Mouse (Mus musculus): Measurements from ENCODE around the gene Ttc16. TPM values are rescaled to one million over a fixed set of nuclear protein-coding genes. Genes with fewer than 3 reads are reported as not detected.

Ttc16 gene
- not detected for total RNA-seq (2021)
- long read RNA-seq, experiment 1: 0 reads
- long read RNA-seq, experiment 2: 0 reads

DNA sequence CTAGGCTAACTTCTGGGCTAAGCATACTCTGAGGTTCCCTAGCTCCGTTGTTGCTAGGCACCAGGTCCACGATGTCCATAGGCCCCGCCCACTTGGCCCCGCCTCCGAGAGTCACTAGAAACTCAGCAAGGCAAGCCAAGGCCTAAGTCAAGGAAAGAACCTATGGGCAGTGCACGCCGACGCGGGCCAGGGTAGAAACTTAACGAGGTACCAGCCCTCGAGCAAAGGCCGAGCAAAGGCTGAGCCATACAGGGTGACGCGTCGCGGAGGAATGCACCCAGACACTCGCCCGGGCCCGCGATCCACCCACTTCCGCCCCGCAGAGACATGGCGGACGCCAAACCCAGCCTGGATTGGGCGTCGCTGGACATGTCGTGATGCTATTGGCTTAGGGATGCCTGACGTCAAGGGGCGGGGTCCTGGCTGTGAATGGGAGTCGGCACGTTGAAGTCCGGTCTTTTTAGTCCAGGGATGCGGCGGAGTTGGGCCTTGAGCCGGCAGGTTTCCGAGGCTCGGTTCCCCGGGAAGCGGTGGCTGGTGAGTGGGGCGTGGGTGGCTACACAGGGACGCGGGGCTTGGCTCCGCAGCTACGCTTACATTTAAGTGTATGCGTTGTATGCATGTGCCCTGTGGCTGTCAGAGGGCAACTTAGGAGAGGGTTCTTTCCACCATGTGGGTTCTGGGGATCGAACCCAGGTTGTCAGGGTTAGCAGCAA lies at the start of gene Ttc16, which contains the start of gene Ptrh1:
Ttc16 (minus strand) TSS at position 275 of the 716 bp plus-strand sequence.
Ptrh1 (plus strand) TSS at position 428 of the 716 bp plus-strand sequence.
- intact Hi-C loops (cut with DNase I; ENCODE audit: low total_unique reads): no loop called here
- DNase-seq: peak; percentile 98

DNA sequence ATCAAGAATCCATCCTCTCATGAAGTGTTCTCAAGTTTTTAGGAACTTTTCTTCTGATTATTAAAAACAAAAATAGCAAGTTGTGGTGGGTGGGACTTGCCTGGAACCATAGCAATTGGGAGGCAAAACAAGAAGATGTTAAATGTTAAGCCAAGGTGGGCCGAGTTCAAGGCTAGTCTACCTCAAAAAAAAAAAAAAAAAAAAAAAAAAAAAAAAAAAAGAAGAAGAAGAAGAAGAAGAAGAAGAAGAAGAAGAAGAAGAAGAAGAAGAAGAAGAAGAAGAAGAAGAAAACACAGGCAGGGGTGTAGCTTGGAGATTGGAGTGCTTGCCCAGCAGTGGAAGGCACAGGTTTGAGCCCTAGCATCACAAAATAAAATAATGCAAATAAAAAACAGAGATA lies 49.3 kb upstream of the Ttc16 start:
- DNase-seq: no peak
- intact Hi-C loops (cut with DNase I; ENCODE audit: low total_unique reads): loop anchor here (5.0 kb wide), 1 partner anchor 33 kb away; no protein-coding TSS in a partner anchor

DNA sequence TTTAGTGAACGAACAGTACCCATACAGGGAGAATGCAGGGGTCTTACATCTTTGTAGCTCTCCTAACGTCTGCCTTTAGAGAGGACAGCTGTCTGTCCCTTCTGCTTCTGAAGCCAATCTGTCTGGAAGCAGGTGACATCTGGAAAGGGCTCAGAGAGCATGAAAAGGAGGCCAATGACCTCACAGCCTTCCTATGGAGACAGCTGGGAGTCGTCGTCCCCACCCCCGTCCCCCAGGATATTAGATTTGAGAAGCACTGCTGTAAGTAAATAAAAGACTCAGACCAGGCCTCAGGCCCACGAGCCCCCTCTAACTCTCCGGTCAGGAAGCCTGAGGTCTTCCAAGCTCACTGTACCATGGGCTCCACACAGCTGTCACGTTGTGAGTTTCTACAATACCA lies 48.7 kb upstream of the Ttc16 start:
- intact Hi-C loops (cut with DNase I; ENCODE audit: low total_unique reads): loop anchor here (5.0 kb wide), 1 partner anchor 33 kb away; no protein-coding TSS in a partner anchor
- no peak for DNase-seq

DNA sequence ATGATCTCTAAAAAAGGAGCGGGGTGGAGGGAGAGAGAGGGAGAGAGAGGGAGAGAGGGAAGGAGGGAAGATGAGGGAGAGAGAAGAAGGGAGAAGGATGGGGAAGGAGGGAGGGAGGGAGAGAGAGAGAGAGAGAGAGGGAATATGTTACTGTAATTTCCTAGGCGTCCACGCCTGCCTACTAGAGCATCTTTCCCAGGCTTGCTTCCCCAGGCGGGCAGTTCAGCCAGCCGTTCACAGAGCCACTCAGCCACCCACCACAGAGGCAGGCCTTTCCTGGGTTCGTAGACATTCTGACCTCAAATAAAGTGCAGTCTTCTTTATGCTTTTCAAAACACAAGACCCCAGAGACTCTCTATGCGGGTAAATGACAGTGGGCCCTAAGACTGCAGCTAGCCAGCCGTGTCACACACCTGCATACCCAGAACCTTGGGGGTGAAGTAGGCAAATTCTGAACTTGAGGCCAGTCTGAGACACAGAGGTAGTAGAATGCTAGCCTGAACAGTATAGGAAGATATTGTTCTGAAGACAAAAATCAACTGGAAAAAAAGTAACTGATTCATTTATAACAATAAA lies 48.2 kb upstream of the Ttc16 start:
- no peak for DNase-seq
- intact Hi-C loops (cut with DNase I; ENCODE audit: low total_unique reads): loop anchor here (5.0 kb wide), 1 partner anchor 34 kb away; no protein-coding TSS in a partner anchor

DNA sequence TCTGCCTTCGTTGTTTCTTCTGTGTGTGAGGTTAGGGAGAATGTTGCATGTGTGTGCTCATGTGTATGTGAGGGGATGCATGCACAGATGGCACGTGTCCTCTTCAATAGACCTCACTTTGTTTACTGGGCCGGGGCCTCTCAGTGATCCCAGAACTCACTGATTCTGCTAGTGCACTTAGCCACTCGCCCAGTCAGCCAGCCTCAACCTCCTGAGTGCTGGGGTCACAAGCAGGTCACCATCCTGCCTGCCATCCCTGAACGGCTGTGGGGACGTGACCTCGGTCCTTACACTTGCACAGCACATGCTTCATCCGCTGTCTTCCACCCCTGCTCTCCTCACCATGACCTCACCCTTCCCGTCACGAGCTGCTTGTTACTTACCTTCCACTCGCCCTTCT lies 47.7 kb upstream of the Ttc16 start:
- intact Hi-C loops (cut with DNase I; ENCODE audit: low total_unique reads): loop anchor here (5.0 kb wide), 1 partner anchor 34 kb away; no protein-coding TSS in a partner anchor
- no peak for DNase-seq

DNA sequence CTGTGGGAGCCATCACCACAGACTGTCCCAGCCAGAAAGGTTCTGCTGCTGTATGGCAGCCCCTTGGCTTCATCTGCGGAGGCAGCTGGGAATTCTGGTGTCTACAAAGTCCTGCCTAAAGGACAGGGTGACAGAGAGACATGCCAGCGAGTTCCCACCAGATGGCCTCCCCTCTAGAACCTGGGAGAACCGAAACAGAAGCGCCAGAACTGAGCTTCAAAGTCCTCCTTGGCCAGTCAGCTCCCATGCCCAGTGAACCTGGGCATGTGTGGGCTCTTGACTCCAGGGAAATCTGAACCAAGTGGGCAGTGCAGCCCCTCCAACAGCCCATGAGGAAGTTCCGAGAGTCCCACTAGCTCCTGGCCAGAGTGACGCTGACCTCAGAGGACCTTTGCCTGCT lies 47.2 kb upstream of the Ttc16 start:
- intact Hi-C loops (cut with DNase I; ENCODE audit: low total_unique reads): loop anchor here (5.0 kb wide), 1 partner anchor 35 kb away; no protein-coding TSS in a partner anchor
- DNase-seq: no peak

DNA sequence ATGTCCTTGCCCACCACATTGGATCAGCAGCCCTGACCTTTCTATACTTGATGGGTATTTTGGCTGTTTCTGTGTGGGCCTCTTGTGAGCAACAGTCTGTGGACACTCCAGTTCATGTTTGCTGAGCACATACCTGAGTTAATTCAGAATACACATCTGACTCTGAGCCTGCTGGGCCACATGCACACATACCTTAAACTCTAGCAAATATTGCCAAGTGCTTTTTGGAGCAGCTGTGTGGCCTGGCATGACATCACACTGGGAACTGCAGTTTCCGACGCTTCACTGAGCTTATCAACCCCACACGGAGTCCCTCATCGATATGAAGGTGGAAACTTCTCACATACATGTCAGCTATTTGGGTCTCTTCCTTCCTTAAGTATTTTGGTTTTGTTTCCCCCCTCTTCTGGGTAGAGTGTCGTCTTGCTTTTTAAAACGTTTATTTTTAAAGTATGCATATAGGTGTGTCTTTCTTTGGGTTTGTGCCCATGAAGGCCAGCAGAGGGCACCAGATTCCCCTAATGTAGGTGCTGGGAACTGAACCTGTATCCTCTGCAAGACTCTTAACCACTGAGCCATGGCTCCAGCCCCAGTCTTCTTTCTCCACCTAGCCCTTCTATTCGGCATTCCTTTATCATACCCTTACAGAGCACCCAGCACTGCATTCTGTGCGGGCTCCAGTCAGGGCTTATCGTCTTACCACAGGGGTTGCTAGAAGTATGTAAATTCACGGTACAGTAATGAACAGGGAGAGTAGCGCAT lies 45.8 kb upstream of the Ttc16 start:
- intact Hi-C loops (cut with DNase I; ENCODE audit: low total_unique reads): loop anchor here (5.0 kb wide), 1 partner anchor 36 kb away; no protein-coding TSS in a partner anchor
- no peak for DNase-seq

DNA sequence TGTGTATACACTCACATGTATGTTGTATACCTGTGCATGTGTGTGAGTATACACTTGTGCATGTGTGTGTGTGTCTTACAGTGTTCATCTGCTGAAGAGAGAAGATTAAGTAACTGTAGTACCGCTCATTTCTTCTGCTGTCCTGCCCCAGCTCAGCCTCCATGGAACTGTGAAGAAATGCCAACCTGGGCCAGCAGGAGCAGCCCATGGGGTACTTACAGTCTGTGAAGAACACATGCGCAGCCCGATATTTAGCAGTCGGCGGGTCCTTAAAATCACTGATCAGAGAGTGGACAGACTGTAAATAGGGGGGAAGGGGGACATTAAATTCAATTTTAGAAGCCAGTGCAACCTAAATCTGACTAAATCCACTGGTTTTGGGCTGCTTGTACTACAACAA lies 42.8 kb upstream of the Ttc16 start:
- intact Hi-C loops (cut with DNase I; ENCODE audit: low total_unique reads): no loop called here
- DNase-seq: no peak

DNA sequence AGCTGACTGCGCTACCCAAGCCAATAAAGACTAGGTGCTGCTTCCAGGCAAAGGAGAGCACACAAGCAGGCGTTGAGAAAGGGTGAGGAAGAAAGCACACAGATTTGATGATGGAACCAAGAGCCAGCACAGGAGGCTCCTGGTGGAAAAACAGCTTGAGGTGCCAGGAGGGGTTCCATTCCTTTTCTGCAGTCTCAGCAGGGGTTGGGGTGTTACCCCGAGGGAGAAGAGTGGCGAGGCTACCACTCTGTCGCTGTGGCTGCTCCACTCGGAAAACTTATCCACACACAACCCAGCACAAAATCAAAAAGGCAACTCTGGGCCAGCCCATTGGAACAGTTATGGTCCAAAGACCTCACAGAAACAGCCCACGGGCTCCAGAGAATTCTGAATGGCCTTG lies 42.2 kb upstream of the Ttc16 start:
- intact Hi-C loops (cut with DNase I; ENCODE audit: low total_unique reads): no loop called here
- DNase-seq: no peak

DNA sequence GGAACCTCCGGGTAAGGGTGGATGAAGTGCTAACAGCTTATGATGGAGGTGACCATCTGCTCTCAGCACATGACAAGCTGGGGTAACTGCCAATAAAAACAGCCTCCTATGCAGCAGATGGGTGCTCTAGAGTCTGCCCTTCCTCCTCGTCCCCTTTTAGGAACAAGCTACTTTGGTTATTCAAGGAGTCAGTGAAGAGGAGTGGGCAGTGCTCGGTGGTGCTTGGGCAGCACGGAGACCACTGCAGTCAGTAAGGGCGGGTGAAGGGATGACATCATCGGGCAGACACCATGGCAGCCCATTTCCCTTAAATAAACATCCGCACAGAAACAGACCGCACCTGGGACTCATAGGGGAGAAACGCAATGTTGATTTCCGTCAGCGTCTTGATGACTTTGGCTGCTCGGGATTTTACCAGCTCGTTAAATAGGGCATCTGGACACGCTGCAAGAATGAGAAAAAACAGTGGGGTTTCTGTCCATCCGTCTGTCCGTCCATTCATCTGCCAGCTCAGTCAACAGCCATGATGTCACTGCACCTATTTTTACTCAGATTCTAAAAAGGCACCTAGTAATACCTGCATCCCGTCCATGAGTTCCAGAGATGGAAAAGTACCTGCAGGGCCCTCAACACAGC lies 41.6 kb upstream of the Ttc16 start:
- intact Hi-C loops (cut with DNase I; ENCODE audit: low total_unique reads): no loop called here
- no peak for DNase-seq

DNA sequence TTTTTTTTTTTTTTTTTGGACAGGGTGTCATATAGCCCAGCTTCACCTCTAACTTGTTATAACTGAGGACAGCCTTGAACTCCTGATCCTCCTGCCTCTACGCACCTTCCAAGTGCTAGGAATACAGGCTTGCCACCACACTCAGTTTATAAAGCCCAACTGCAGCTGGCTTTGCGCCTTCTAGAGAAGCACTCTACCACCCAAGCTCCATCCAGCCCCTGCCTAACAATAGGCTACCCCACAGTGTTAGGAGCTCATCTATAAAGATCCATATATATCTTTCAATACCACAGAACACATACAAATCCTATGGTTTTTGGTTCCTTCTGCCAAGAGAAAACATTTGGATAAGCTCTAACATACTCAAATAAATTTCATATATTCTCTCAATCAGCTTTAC lies 41.1 kb upstream of the Ttc16 start:
- intact Hi-C loops (cut with DNase I; ENCODE audit: low total_unique reads): no loop called here
- DNase-seq: no peak

DNA sequence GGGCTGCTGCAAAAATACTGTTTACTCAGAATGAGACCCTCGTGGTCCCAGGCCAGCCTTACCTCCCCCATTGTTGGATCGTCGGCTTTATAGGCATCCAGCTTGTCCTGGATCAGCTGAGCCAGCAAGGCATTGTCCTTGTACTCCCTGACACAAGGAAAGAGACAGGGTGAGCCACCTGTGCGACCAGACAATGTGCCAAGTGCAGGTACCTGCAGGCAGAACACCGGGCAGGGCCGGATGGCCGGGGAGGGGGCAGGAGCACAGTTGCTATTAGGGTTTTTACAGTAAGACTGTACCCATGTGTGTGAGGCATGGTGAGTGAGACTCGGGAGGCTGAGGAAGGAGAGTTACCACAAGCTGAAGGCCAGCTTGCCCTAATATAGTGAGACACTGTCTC lies 36.5 kb upstream of the Ttc16 start:
- intact Hi-C loops (cut with DNase I; ENCODE audit: low total_unique reads): no loop called here

DNA sequence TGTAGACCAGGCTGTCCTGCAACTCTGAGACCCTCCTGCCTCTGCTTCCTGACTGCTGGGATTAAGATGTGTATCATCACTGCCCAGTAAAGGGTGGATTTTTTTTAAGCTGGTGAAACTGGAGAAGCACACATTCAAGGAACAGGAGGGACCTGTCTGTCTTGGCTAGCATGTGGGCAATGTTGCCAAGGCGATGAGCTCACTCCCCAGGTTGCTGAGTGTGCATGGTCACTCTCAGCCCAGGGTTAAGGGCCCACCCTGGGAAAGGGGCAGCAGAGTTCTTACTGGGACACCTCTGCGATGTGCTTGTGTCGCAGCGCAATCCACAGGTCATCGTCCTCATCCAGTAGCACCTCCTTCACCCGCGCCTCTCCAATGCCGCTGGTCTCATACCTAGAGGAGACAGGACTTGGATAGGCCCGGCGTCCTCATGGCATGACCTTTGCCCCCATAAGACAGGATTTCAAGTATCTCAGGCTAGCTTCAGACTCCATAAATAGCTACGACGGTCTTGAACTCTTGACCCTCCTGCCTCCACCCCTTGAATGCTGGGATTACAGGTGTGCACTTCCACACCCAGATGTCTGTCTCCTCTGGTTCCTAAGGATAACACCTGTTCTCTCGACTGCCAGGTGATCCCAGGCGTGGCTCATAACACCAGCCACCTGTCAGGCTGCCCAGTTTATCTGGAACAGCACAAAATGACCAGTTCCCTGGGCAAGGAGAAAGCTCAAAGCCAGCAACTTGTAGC lies 33.6 kb upstream of the Ttc16 start:
- intact Hi-C loops (cut with DNase I; ENCODE audit: low total_unique reads): no loop called here
- DNase-seq: no peak

More for the DNA sequence above, 36.5 kb upstream of the Ttc16 start:
- no peak for DNase-seq

DNA sequence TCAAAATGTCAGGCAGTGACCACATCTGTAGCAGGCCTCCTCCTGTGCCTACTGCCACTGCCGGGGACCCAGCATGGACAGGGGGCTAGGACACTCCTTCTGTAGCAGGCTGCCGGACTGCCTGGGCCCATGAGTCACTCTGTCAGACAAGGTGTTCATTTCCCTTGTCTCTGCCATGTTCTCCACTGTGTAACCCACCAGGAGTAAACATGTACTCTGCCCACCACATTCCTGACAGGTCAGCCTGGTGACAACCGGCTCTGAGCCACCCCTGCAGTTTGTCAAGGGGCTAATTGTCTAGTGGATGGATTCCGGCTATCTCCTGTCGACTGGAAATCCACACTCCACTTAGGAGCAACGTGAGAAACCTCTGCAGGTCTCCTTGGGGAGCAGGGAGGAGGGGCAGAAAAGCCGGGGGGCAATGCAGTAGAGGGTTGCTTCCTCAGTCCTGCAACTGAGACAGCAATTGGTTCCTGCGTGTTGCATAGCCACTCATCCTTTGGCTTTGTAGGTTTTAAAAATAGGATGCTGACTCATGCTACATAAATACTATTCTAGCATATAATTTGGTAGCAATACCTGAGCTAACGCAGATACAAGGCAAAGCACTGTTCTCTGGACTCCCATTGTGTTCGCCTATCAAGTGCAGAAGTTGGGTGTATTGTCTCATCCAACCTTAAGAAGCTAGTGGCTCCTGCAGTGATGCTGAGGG lies 23.0 kb upstream of the Ttc16 start:
- no peak for DNase-seq
- intact Hi-C loops (cut with DNase I; ENCODE audit: low total_unique reads): loop anchor here (10.0 kb wide), 1 partner anchor 126 kb away; no protein-coding TSS in a partner anchor

DNA sequence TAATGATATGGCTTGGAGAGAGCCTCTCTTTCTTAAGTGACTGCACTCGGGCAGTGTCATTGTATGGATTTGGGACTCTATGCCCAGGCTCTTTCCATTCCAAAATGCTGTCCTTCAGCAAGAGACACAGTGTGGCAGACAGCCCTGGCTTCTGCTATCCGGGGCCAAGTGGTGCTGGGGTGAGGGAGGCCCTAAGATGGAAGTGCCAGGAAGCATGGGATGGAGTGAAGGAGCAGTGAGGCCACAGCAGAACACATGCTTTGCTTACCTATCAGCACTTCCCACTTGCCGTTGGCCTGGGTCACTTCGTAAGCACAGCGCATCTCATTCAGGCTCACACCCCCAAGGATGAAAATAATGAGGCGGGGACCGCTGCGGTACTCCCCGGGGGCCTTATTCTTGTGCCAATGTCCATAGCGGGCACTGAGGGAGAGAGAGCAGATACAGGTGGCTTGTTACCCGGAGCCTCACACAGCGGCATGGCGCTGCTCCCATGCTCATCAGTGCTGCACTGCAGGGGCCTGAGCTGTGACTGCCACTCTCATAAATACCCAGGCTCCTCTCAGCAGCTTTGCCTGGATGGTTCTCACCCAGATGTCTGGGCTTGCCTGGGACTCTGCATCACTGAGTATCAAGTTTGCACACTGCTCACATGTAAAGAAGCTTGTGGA lies 20.4 kb upstream of the Ttc16 start:
- intact Hi-C loops (cut with DNase I; ENCODE audit: low total_unique reads): loop anchor here (10.0 kb wide), 1 partner anchor 129 kb away; no protein-coding TSS in a partner anchor

DNA sequence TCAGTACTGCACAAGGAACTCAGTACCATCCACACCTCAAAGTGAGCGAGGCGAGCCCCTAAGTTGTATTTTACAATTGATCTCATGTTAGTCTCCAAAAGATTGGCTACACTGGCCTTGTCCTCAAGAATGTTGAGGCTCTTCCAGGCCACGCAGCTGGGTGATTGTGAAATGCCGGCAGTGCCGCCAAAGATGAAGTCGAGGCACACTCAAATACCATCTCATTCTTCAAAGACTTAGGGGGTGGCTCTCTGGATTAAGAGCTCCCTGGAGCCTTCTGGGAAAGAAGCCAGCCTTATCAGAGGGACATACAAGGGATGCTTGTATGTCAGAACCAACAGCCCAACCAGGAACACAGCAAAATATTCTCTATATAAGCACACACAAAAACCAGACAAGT lies 15.9 kb upstream of the Ttc16 start:
- DNase-seq: peak; percentile 71
- intact Hi-C loops (cut with DNase I; ENCODE audit: low total_unique reads): loop anchor here (10.0 kb wide), 1 partner anchor 134 kb away; no protein-coding TSS in a partner anchor

More for the DNA sequence above, 20.4 kb upstream of the Ttc16 start:
- no peak for DNase-seq

DNA sequence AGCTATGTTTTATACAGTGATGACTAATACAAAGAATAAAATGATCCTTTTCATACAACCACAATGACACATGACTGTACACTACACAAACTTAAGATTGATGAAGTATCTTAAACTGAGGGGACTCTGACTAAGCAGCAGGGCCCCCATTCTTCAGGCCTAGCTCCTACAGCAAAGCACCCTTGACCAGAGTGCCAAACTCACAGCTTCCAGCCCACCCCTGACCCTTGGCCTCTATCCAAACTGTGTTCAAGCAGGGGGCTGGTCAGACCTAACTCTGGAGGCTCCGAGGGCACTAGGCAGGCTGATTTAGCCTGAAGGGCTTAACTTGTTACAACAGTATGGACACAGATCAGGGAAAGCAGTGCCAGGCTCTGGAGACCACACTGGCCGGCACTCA lies 13.1 kb upstream of the Ttc16 start:
- intact Hi-C loops (cut with DNase I; ENCODE audit: low total_unique reads): no loop called here
- no peak for DNase-seq

DNA sequence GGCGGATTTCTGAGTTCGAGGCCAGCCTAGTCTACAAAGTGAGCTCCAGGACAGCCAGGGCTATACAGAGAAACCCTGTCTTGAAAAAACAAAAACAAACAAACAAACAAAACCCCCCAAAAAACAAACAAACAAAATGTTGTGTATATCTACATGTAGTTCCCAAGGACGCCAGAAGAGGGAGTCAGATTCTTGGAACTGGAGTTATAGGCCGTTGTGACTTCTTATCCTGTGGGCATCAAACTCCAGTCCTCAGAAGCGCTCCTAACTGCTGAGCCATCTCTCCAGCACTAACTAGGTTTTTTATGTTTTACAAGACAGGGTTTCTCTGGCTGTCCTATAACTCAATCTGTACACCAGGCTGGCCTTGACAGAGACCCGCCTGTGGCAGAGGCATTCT lies 11.7 kb upstream of the Ttc16 start:
- no peak for DNase-seq

More for the DNA sequence above, 11.7 kb upstream of the Ttc16 start:
- intact Hi-C loops (cut with DNase I; ENCODE audit: low total_unique reads): no loop called here
